Mouse (Mus musculus) heart, adult 2 months (tissue): ENCODE data around the gene Gria2.

Experiments
- CTCF ChIP-seq: fragments of 200-600 bp; IDR thresholded peaks from 2 replicates; pipeline ENCODE4 v1.8.1; 2022; ENCODE audit warnings: antibody characterized with exemption, mild to moderate bottlenecking, moderate library complexity
- EP300 ChIP-seq: fragments of 200-500 bp; IDR thresholded peaks from 2 replicates; pipeline ENCODE4 v1.6.1; 2011; ENCODE audit warnings: low read depth, low read length, control low read depth; ENCODE audit not compliant: insufficient read depth
- POLR2A ChIP-seq: fragments of 200-500 bp; IDR thresholded peaks from 2 replicates; pipeline ENCODE4 v1.6.1; 2011; ENCODE audit warnings: mild to moderate bottlenecking, low read depth, low read length, control low read depth; ENCODE audit not compliant: insufficient read depth

- TF ChIP-seq CTCF = no peak
- no peak for TF ChIP-seq POLR2A
- TF ChIP-seq EP300 = no peak
These were observed 139.3 kb downstream of the Gria2 start for GRCm38 (mm10) chr3:80663293-80663692.
